Mouse (Mus musculus): ENCODE data around the gene Lrp1. TPM values are rescaled to one million over a fixed set of nuclear protein-coding genes. Genes with fewer than 3 reads are reported as not detected.
A peak's percentile ranks its signal among the peaks of the same experiment; 100 is the strongest.

The Lrp1 gene
- polyA plus RNA-seq, 1 experiment from 2014 or later = 92.1 TPM

GRCm38 (mm10) chr10:127641861-127642771 is 21.2 kb upstream of the Lrp1 start:
- 6% methylated on average over 19 of the region's 19 CpGs for whole genome bisulfite sequencing
- H3K9me3 ChIP-seq (ENCODE audit: control insufficient read depth, low read length) = no peaks in the 10 kb centered on the region

GRCm38 (mm10) chr10:127640421-127640820 is 19.5 kb upstream of the Lrp1 start:
- WGBS = 68% methylated on average over 5 of the region's 5 CpGs
- H3K27me3 ChIP-seq (replicated peaks; ENCODE audit: control insufficient read depth, insufficient read depth, low read length) = no peaks in the 10 kb centered on the region
- ATAC-seq (replicated peaks; ENCODE audit: low FRiP score, low TSS enrichment, low read depth) = no peak
- no peaks in the 10 kb centered on the region for H3K9me3 ChIP-seq (ENCODE audit: control insufficient read depth, low read length)
- H3K4me2 ChIP-seq (ENCODE audit: low read length) = no peak overlapping the region
- DNase-seq (ENCODE audit: low spot score) = no peak
- no peaks in the 10 kb centered on the region for H3K36me3 ChIP-seq (ENCODE audit: control insufficient read depth, insufficient read depth, low read length)
- H3K4me1 ChIP-seq (replicated peaks; ENCODE audit: control insufficient read depth, insufficient read depth, low read length) = peaks cover 16% of the 10 kb centered on the region; the same call in 1 of the 2 replicates
- H3K9ac ChIP-seq (ENCODE audit: low read length) = no peak overlapping the region
- no peak overlapping the region for H3K4me3 ChIP-seq (ENCODE audit: low read depth, low read length)
- H3K27ac ChIP-seq (ENCODE audit: low read depth) = no peak overlapping the region

More at GRCm38 (mm10) chr10:127641861-127642771, 21.2 kb upstream of the Lrp1 start:
- H3K4me1 ChIP-seq (replicated peaks; ENCODE audit: control insufficient read depth, insufficient read depth, low read length) = peaks cover 16% of the 10 kb centered on the region; the same call in 1 of the 2 replicates
- ATAC-seq (replicated peaks; ENCODE audit: low FRiP score, low TSS enrichment, low read depth) = peak; percentile 68
- H3K4me2 ChIP-seq (ENCODE audit: low read length) = peak overlapping the region; percentile 69
- H3K9ac ChIP-seq (ENCODE audit: low read length) = peak overlapping the region; percentile 65
- H3K27me3 ChIP-seq (replicated peaks; ENCODE audit: control insufficient read depth, insufficient read depth, low read length) = no peaks in the 10 kb centered on the region
- peak overlapping the region; percentile 83 for H3K27ac ChIP-seq (ENCODE audit: low read depth)
- H3K36me3 ChIP-seq (ENCODE audit: control insufficient read depth, insufficient read depth, low read length) = 0 out of 2 replicates have a peak, but pooled peaks cover 4% of the 10 kb centered on the region
- peak; percentile 95 for DNase-seq (ENCODE audit: low spot score)
- H3K4me3 ChIP-seq (ENCODE audit: low read depth, low read length) = peak overlapping the region; percentile 49

GRCm38 (mm10) chr10:127632668-127633271 is 11.8 kb upstream of the Lrp1 start:
- H3K4me1 ChIP-seq (replicated peaks; ENCODE audit: control insufficient read depth, insufficient read depth, low read length) = no peaks in the 10 kb centered on the region
- H3K9ac ChIP-seq (ENCODE audit: low read length) = no peak overlapping the region
- ATAC-seq (replicated peaks; ENCODE audit: low FRiP score, low TSS enrichment, low read depth) (no peak), DNase-seq (ENCODE audit: low spot score) (no peak)
- H3K4me3 ChIP-seq (ENCODE audit: low read depth, low read length) = no peak overlapping the region
- H3K36me3 ChIP-seq (ENCODE audit: control insufficient read depth, insufficient read depth, low read length) = no peaks in the 10 kb centered on the region
- no peak overlapping the region for H3K4me2 ChIP-seq (ENCODE audit: low read length)
- WGBS = 34% methylated on average over 7 of the region's 7 CpGs
- no peaks in the 10 kb centered on the region for H3K9me3 ChIP-seq (ENCODE audit: control insufficient read depth, low read length)
- H3K27me3 ChIP-seq (replicated peaks; ENCODE audit: control insufficient read depth, insufficient read depth, low read length) = no peaks in the 10 kb centered on the region
- H3K27ac ChIP-seq (ENCODE audit: low read depth) = no peak overlapping the region

- H3K4me1 ChIP-seq (replicated peaks; ENCODE audit: control insufficient read depth, insufficient read depth, low read length) = no peaks in the 10 kb centered on the region
- peaks cover 2% of the 10 kb centered on the region; the same call in 1 of the 2 replicates for H3K9me3 ChIP-seq (ENCODE audit: control insufficient read depth, low read length)
- H3K4me3 ChIP-seq (ENCODE audit: low read depth, low read length) = no peak overlapping the region
- ATAC-seq (replicated peaks; ENCODE audit: low FRiP score, low TSS enrichment, low read depth) (no peak), DNase-seq (ENCODE audit: low spot score) (no peak)
- H3K9ac ChIP-seq (ENCODE audit: low read length) = no peak overlapping the region
- H3K4me2 ChIP-seq (ENCODE audit: low read length) = no peak overlapping the region
- 72% methylated on average over 10 of the region's 10 CpGs for WGBS
- H3K27me3 ChIP-seq (replicated peaks; ENCODE audit: control insufficient read depth, insufficient read depth, low read length) = no peaks in the 10 kb centered on the region
- no peak overlapping the region for H3K27ac ChIP-seq (ENCODE audit: low read depth)
- no peaks in the 10 kb centered on the region for H3K36me3 ChIP-seq (ENCODE audit: control insufficient read depth, insufficient read depth, low read length)
Observed at GRCm38 (mm10) chr10:127631261-127632214, 10.6 kb upstream of the Lrp1 start.

- Histone ChIP-seq H3K4me3 (ENCODE audit: low read depth, low read length) (no peak overlapping the region), H3K9me3 (ENCODE audit: control insufficient read depth, low read length) (peaks cover 5% of the 10 kb centered on the region; the same call in 1 of the 2 replicates), H3K27me3 (replicated peaks; ENCODE audit: control insufficient read depth, insufficient read depth, low read length) (no peaks in the 10 kb centered on the region), H3K9ac (ENCODE audit: low read length) (no peak overlapping the region), H3K4me2 (ENCODE audit: low read length) (no peak overlapping the region), H3K4me1 (replicated peaks; ENCODE audit: control insufficient read depth, insufficient read depth, low read length) (peaks cover 5% of the 10 kb centered on the region; the same call in 1 of the 2 replicates), H3K36me3 (ENCODE audit: control insufficient read depth, insufficient read depth, low read length) (no peaks in the 10 kb centered on the region), H3K27ac (ENCODE audit: low read depth) (no peak overlapping the region)
- WGBS = 87% methylated on average over 3 of the region's 3 CpGs
- DNase-seq (ENCODE audit: low spot score) = no peak
- no peak for ATAC-seq (replicated peaks; ENCODE audit: low FRiP score, low TSS enrichment, low read depth)
Observed at GRCm38 (mm10) chr10:127626433-127626832, 5.5 kb upstream of the Lrp1 start.

- peaks cover 14% of the 10 kb centered on the region for H3K4me1 ChIP-seq (replicated peaks; ENCODE audit: control insufficient read depth, insufficient read depth, low read length)
- H3K27me3 ChIP-seq (replicated peaks; ENCODE audit: control insufficient read depth, insufficient read depth, low read length) = no peaks in the 10 kb centered on the region
- no peak overlapping the region for H3K4me3 ChIP-seq (ENCODE audit: low read depth, low read length)
- H3K36me3 ChIP-seq (ENCODE audit: control insufficient read depth, insufficient read depth, low read length) = no peaks in the 10 kb centered on the region
- H3K9ac ChIP-seq (ENCODE audit: low read length) = no peak overlapping the region
- 95% methylated on average over 6 of the region's 6 CpGs for WGBS
- ATAC-seq (replicated peaks; ENCODE audit: low FRiP score, low TSS enrichment, low read depth) (no peak), DNase-seq (ENCODE audit: low spot score) (no peak)
- peaks cover 5% of the 10 kb centered on the region; the same call in 1 of the 2 replicates for H3K9me3 ChIP-seq (ENCODE audit: control insufficient read depth, low read length)
- no peak overlapping the region for H3K4me2 ChIP-seq (ENCODE audit: low read length)
- H3K27ac ChIP-seq (ENCODE audit: low read depth) = no peak overlapping the region
Observed at GRCm38 (mm10) chr10:127623439-127624216, 2.7 kb upstream of the Lrp1 start.

- peaks cover 22% of the 10 kb centered on the region for H3K4me1 ChIP-seq (replicated peaks; ENCODE audit: control insufficient read depth, insufficient read depth, low read length)
- no peaks in the 10 kb centered on the region for H3K36me3 ChIP-seq (ENCODE audit: control insufficient read depth, insufficient read depth, low read length)
- H3K27me3 ChIP-seq (replicated peaks; ENCODE audit: control insufficient read depth, insufficient read depth, low read length) = no peaks in the 10 kb centered on the region
- no peak overlapping the region for H3K4me2 ChIP-seq (ENCODE audit: low read length)
- H3K9me3 ChIP-seq (ENCODE audit: control insufficient read depth, low read length) = peaks cover 5% of the 10 kb centered on the region; the same call in 1 of the 2 replicates
- H3K9ac ChIP-seq (ENCODE audit: low read length) = no peak overlapping the region
- ATAC-seq (replicated peaks; ENCODE audit: low FRiP score, low TSS enrichment, low read depth) = no peak
- WGBS = 61% methylated on average over 4 of the region's 4 CpGs
- no peak overlapping the region for H3K27ac ChIP-seq (ENCODE audit: low read depth)
- DNase-seq (ENCODE audit: low spot score) = no peak
- H3K4me3 ChIP-seq (ENCODE audit: low read depth, low read length) = no peak overlapping the region
Observed at GRCm38 (mm10) chr10:127622661-127623060, 1.7 kb upstream of the Lrp1 start.

Data from intestine, embryonic 14.5 days (tissue).